Mouse (Mus musculus): Measurements from ENCODE around the gene Nudt6.

The Nudt6 gene

GRCm38 (mm10) chr3:37420072-37420471, at the start of gene Nudt6:
Gene Nudt6 (minus strand): TSS chr3:37420211.
- WGBS, result under 1% methylated on average over 50 of the region's 50 CpGs

GRCm38 (mm10) chr3:37469353-37469752, 49.3 kb upstream of the Nudt6 start:
- 86% methylated on average over 4 of the region's 4 CpGs for WGBS

GRCm38 (mm10) chr3:37468170-37468569, 48.2 kb upstream of the Nudt6 start:
- 90% methylated on average over 2 of the region's 2 CpGs for WGBS

GRCm38 (mm10) chr3:37455992-37456391, 36.0 kb upstream of the Nudt6 start:
- WGBS, result 79% methylated on average over 1 of the region's 1 CpGs

- WGBS, result 57% methylated on average over 2 of the region's 2 CpGs
Measured at GRCm38 (mm10) chr3:37443409-37443808, 23.4 kb upstream of the Nudt6 start.

- 71% methylated on average over 1 of the region's 1 CpGs for WGBS
Measured at GRCm38 (mm10) chr3:37439770-37440169, 19.8 kb upstream of the Nudt6 start.

GRCm38 (mm10) chr3:37426069-37426468, 6.1 kb upstream of the Nudt6 start:
- WGBS, result 97% methylated on average over 3 of the region's 3 CpGs

GRCm38 (mm10) chr3:37421179-37421578, 1.2 kb upstream of the Nudt6 start:
- WGBS, result 16% methylated on average over 3 of the region's 3 CpGs

- under 1% methylated on average over 24 of the region's 24 CpGs for WGBS
Measured at GRCm38 (mm10) chr3:37420641-37421040, 630 bp upstream of the Nudt6 start.

GRCm38 (mm10) chr3:37419458-37419991, 486 bp downstream of the Nudt6 start, which contains the start of gene Spata5:
Gene Spata5 (plus strand): TSS chr3:37419896.
- 1% methylated on average over 50 of the region's 50 CpGs for WGBS

- under 1% methylated on average over 30 of the region's 30 CpGs for WGBS
Measured at GRCm38 (mm10) chr3:37418961-37419457, 1.0 kb downstream of the Nudt6 start.

GRCm38 (mm10) chr3:37418341-37418740, 1.7 kb downstream of the Nudt6 start:
- 65% methylated on average over 5 of the region's 5 CpGs for WGBS

- 40% methylated on average over 14 of the region's 14 CpGs for WGBS
Measured at GRCm38 (mm10) chr3:37414413-37414960, 5.5 kb downstream of the Nudt6 start.

- WGBS, result 78% methylated on average over 3 of the region's 3 CpGs
Measured at GRCm38 (mm10) chr3:37413446-37413845, 6.6 kb downstream of the Nudt6 start.

GRCm38 (mm10) chr3:37401729-37402610, 18.0 kb downstream of the Nudt6 start:
- WGBS, result 61% methylated on average over 11 of the region's 11 CpGs

- WGBS, result 77% methylated on average over 7 of the region's 7 CpGs
Measured at GRCm38 (mm10) chr3:37398661-37399395, 21.2 kb downstream of the Nudt6 start.

GRCm38 (mm10) chr3:37397646-37398045, 22.4 kb downstream of the Nudt6 start:
- WGBS, result 83% methylated on average over 3 of the region's 3 CpGs

GRCm38 (mm10) chr3:37396930-37397608, 22.9 kb downstream of the Nudt6 start:
- WGBS, result 94% methylated on average over 5 of the region's 5 CpGs

- 96% methylated on average over 6 of the region's 6 CpGs for WGBS
Measured at GRCm38 (mm10) chr3:37387310-37387709, 32.7 kb downstream of the Nudt6 start.

GRCm38 (mm10) chr3:37383096-37383765, 36.8 kb downstream of the Nudt6 start:
- WGBS, result 74% methylated on average over 6 of the region's 6 CpGs

GRCm38 (mm10) chr3:37381457-37381856, 38.6 kb downstream of the Nudt6 start:
- WGBS, result 64% methylated on average over 6 of the region's 6 CpGs
